Mouse (Mus musculus) adrenal gland, postnatal 25 days (tissue): ENCODE data around the gene Olfr1505. TPM values are rescaled to one million over a fixed set of nuclear protein-coding genes. Genes with fewer than 3 reads are reported as not detected.

Experiments used
- DNase-seq: peaks from one replicate; pipeline ENCODE4 v3.0.0; 2021; ENCODE audit warnings: mixed read lengths
- long read RNA-seq: library from polyadenylated mRNA; stranded (forward); transcript quantifications from one replicate; pipeline ENCODE4 v2.0.0, GENCODE M21; 2021
- total RNA-seq: library from RNA; stranded (reverse); gene quantifications from 2 replicates; pipeline ENCODE4 v1.2.3, GENCODE M21; 2021

The Olfr1505 gene
- total RNA-seq, result not detected in 2 replicates
- long read RNA-seq, result 0 reads

DNA sequence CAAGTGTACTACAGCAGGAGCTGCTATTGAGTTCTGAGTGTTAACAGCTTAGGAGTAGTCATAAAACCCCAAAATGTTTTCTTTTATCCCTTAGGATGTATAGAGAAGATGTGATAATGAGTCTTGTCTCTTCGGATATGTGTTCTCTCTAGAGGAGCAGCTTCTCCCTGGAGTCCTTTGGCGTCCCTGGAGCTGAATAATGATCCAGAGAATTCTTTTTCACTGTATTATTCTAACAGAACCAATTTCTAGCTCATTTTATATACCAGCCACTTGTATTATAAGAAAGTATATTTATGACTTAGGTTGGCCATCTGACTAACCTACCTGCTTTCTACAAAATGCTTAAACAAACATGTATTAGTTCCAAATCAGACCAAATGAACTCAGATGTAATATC lies at the start of gene Olfr1505:
Gene Olfr1505, plus strand, starts transcription at position 301 of the 400 bp plus-strand sequence.
- DNase-seq, result no peak

DNA sequence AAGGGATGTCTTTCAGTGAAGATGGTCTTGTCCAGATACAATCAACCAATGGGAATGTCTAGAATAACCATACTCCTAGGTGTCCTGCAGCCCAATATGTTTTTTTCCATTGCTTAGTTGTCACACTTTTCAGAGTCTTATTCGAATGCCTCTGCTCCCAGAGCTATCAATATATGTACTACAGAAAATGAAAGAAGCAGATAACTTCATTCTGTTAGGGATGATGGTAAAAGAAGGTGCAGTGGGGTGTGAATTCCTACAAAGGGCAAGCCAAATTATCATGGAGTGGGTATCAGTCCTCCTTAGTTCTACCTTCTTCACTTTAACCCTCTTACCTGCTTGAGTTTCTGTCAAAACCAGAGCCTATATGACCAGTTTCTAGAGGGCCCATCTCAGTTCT lies 15.5 kb upstream of the Olfr1505 start, which contains the start of gene Olfr1504:
Gene Olfr1504, minus strand, starts transcription at position 101 of the 400 bp plus-strand sequence.
- no peak for DNase-seq

Other genes starting within 250 kb of the Olfr1505 start
- not detected in 2 replicates for gene Olfr1491, start 216.3 kb upstream of the Olfr1505 start, total RNA-seq
- not detected in 2 replicates for gene Olfr1493-ps1, start 190.3 kb upstream of the Olfr1505 start, total RNA-seq
- gene Olfr1494, start 173.8 kb upstream of the Olfr1505 start, total RNA-seq, result not detected in 2 replicates
- gene Olfr1495, start 148.9 kb upstream of the Olfr1505 start, total RNA-seq, result not detected in 2 replicates
- gene Olfr1496, start 135.7 kb upstream of the Olfr1505 start, total RNA-seq, result not detected in 2 replicates
- gene Olfr1497, start 115.3 kb upstream of the Olfr1505 start, total RNA-seq, result not detected in 2 replicates
- not detected in 2 replicates for gene Olfr1499, start 94.1 kb upstream of the Olfr1505 start, total RNA-seq
- gene Olfr1500, start 83.0 kb upstream of the Olfr1505 start, total RNA-seq, result not detected in 2 replicates
- not detected in 2 replicates for gene Olfr1501, start 62.8 kb upstream of the Olfr1505 start, total RNA-seq
- not detected in 2 replicates for gene Olfr1502, start 51.7 kb upstream of the Olfr1505 start, total RNA-seq
- gene Olfr1504, start 15.6 kb upstream of the Olfr1505 start, total RNA-seq, result not detected in 2 replicates